Mouse (Mus musculus) induced T-regulatory cell, adult 2 months (primary cell): ENCODE measurements around the gene D630045J12Rik.

Source experiments
- DNase-seq: peaks from one replicate; pipeline ENCODE4 v3.0.0-alpha.2; 2012; ENCODE audit warnings: low read depth

Gene D630045J12Rik

GRCm38 (mm10) chr6:38242295-38242830 is 11.4 kb downstream of the D630045J12Rik start:
- no peak for DNase-seq

- DNase-seq, result no peak
These were observed 12.3 kb downstream of the D630045J12Rik start for GRCm38 (mm10) chr6:38241508-38241907.

- no peak for DNase-seq
These were observed 13.2 kb downstream of the D630045J12Rik start for GRCm38 (mm10) chr6:38240618-38241017.

GRCm38 (mm10) chr6:38238382-38238781 is 15.4 kb downstream of the D630045J12Rik start:
- DNase-seq, result no peak

DNA sequence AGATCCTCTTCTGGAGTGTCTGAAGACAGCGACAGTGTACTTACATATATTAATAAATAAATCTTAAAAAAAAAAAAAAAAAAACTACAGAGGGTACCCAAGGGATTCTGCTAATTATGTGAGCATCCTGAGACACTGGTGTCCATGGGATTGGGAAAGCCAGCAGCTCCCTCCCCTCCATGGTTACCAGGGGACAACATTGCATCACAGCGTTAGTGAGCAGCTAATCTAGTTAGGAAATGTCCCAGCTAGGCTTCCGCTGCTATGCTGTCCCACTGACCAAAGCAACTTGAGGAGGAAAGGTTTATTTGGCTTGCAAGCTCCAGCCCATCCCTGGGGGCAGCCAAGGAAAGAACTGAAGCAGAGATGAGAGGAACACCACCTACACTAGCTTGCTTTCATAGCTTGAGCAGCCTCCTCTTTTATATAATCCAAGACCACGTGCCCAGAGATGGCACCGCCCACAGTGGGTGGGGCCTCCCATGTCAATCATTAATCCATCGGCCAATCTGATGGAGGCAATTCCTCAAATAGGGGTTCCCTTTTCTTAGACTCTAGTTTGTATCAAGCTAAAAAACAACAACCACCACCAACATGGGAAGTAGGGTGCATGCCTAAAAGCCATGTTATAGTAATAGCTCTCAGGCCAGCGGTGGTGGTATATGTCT is 17.7 kb downstream of the D630045J12Rik start:
- DNase-seq, result no peak

DNA sequence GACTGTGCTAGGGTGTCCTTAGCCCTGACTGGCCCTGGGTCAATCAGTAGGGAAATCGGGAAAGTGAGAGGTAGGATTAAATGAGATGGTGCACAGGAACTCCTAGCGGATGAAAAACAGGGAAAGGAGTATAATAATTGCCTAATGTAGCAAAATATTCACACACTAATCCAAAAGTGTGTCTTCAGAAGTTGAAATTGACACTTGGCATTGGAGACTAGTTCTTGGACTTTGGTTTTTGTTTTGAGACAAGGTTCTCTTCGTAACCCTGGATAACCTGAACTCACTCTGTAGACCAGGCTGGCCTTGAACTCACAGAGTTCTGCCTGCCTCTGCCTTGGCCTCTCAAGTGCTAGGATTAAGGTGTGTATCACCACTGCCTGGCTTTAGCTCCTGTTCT is 20.0 kb downstream of the D630045J12Rik start:
- DNase-seq, result no peak

DNA sequence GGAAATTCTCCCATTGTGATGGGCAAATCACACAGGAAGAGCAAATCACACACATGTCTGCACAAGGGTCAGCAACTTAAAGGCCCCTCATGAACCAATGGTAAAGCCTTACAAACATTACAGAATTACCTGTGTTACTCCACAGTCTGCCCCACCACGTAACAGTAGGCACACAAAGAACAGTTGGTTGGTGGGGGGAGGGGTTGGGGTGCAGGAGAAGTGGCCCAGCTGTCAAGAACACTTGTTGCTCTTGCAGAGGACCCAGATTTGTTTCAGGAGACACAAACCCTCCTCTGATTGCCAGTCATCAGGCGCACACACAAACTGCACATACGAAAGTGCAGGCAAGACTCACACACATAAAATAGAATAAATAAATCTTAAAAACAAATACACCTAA is 20.9 kb downstream of the D630045J12Rik start:
- DNase-seq, result no peak

- no peak for DNase-seq
These were observed 21.8 kb downstream of the D630045J12Rik start for GRCm38 (mm10) chr6:38231994-38232393.

- DNase-seq, result no peak
These were observed 29.7 kb downstream of the D630045J12Rik start for GRCm38 (mm10) chr6:38224079-38224478.

DNA sequence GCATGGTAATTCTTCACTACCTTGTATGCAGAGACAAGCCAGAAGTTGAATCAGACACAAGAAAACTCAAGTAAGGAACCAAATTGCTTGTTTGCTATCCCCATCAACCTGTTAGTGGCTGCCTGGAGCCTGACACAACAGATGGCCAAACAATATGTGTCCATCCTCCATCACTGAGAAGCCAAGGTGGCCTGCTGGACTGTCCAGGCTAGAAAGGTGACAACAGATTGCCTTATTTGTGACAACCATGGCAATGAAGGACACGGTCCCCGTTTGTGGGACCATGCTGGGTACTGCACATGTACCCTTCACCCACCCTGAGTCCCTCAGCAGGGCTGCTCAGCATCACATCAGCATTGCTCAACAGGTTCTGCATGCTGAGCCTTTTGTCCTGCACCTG is 34.5 kb downstream of the D630045J12Rik start:
- DNase-seq, result no peak

GRCm38 (mm10) chr6:38215448-38216110 is 38.2 kb downstream of the D630045J12Rik start:
- DNase-seq, result no peak

DNA sequence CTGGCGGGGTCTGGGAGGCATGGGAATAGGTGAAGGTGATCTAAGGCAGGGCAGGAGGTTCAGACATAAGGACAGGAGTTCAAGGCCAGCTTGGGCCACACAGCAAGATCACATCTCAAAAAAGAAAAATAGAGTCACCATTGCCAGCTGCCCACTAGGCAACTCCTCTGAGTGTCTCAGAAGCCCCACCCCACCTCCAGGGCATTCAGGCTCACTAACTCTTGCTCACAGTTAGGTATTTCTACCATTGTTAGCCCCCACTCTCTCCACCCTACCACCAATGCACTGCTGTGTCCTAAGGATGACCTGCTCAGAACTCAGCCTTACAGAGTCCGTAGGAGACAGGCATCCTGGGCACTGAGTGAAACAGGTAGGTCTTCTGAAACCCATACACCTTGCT is 46.2 kb downstream of the D630045J12Rik start:
- no peak for DNase-seq

DNA sequence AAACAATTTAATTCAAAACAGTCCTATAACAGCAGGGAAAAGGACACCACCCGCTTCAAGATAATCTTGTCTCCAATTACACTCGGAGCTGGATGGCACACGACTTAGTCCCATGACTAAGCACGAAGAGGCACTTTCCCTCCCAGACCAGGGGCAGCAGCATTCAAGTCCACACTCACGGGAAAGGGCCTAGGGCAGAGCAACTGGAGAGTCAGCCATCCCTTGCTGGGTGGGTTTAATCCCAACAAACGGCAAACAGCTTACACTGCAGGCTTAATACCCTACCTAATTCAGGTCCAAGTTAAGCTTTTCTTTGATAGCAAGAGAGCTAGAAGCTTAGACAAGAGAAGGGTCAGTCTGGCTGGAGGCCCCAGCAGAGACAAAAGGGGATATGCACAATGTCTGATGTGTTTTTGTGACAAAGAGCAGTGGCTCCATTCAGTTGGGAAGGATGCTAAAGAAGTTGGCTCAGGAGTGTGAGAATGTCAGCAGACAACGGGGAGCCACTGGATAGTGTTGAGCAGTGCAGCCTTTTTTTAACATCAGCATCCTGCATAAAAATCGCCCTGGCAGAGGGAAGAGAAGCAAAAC is 46.8 kb downstream of the D630045J12Rik start:
- DNase-seq, result no peak

- no peak for DNase-seq
These were observed 48.4 kb downstream of the D630045J12Rik start for GRCm38 (mm10) chr6:38205375-38205774.

- no peak for DNase-seq
These were observed 50.0 kb downstream of the D630045J12Rik start for GRCm38 (mm10) chr6:38203820-38204219.

DNA sequence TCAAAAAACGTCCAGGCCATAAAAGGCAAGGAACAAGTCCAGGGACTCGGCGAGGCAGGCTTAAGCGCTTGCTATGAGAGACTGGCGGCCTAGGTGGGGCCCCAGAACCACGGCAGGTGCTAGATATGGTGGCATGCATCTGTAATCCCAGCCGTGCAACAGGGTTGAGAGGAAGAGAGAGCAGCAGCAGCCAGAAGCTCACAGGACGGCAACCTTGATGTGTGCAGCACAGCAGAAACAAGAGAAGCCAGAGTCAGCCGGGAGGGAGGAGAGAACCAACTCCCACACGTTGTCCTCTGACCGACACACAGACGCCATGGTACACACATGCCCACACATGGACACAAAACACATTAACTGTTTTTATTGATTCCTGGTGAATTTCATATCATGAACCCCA is 51.0 kb downstream of the D630045J12Rik start:
- DNase-seq, result no peak

GRCm38 (mm10) chr6:38201495-38201894 is 52.3 kb downstream of the D630045J12Rik start:
- DNase-seq, result no peak

- no peak for DNase-seq
These were observed 54.2 kb downstream of the D630045J12Rik start for GRCm38 (mm10) chr6:38199599-38199998.

GRCm38 (mm10) chr6:38198727-38199126 is 55.1 kb downstream of the D630045J12Rik start:
- no peak for DNase-seq

GRCm38 (mm10) chr6:38196266-38197189 is 57.3 kb downstream of the D630045J12Rik start:
- DNase-seq, result no peak

GRCm38 (mm10) chr6:38195306-38195705 is 58.5 kb downstream of the D630045J12Rik start:
- DNase-seq, result no peak

DNA sequence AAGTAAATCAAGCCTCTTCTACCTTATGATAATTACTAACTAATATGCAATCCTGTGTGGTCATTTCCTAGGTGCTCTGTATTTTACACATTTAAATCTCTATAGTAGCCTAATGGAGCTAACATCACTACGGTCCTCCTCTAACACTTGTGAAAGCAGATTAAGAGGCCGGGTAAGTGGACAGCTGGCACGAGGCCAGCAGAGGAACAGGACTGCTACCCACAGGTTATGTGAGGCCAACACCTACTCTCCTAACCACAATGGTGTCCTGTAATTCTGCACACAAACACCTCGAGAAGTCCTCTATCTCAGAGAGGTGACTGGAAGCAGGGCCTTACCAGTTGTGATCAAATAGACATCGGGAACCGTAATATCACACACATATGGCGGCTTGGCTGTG is 59.8 kb downstream of the D630045J12Rik start:
- no peak for DNase-seq
